Mouse (Mus musculus) liver, adult 2 months (tissue): ENCODE data around the gene Rnf223.

ENCODE experiments used
- CTCF ChIP-seq: fragments of 200-500 bp; IDR thresholded peaks from 2 replicates; pipeline ENCODE4 v1.5.1; 2011; ENCODE audit warnings: low read depth, low read length, control low read depth
- POLR2A ChIP-seq: fragments of 200-500 bp; IDR thresholded peaks from 2 replicates; pipeline ENCODE4 v1.6.1; 2011; ENCODE audit warnings: low read length, control low read depth; ENCODE audit not compliant: insufficient read depth; ENCODE audit errors: extremely low read depth

GRCm38 (mm10) chr4:156099427-156099826 lies 30.9 kb upstream of the Rnf223 start:
- TF ChIP-seq POLR2A = no peak
- TF ChIP-seq CTCF = no peak
